Mouse (Mus musculus) erythroblast, embryonic 14.5 days (primary cell): Measurements from ENCODE around the gene Gcm1. TPM values are rescaled to one million over a fixed set of nuclear protein-coding genes. Genes with fewer than 3 reads are reported as not detected.
"Not testable (repeated sequence)": the region's sequence is repeated elsewhere in the genome, so short reads cannot be mapped to it uniquely, and the experiment has no call there.

ENCODE experiments used
- H3K27me3 ChIP-seq: 2 replicates; pipeline ENCODE4 v1.6.1; 2012; ENCODE audit warnings: inconsistent platforms; ENCODE audit not compliant: control insufficient read depth
- H3K36me3 ChIP-seq: 2 replicates; pipeline ENCODE4 v1.6.1; 2012; ENCODE audit warnings: mild to moderate bottlenecking, inconsistent platforms; ENCODE audit not compliant: control insufficient read depth
- H3K4me1 ChIP-seq: 2 replicates; pipeline ENCODE4 v1.6.1; 2012; ENCODE audit warnings: inconsistent platforms; ENCODE audit not compliant: control insufficient read depth
- H3K4me3 ChIP-seq: replicated peaks from 2 replicates; pipeline ENCODE3; 2012; ENCODE audit warnings: moderate library complexity, mild to moderate bottlenecking, inconsistent platforms
- H3K9me3 ChIP-seq: 2 replicates; pipeline ENCODE4 v1.6.1; 2012; ENCODE audit warnings: low read length, inconsistent platforms, mixed read lengths; ENCODE audit not compliant: control insufficient read depth
- GATA1 ChIP-seq: IDR thresholded peaks from 2 replicates; pipeline ENCODE4 v1.6.1; 2012; ENCODE audit warnings: low read length, inconsistent platforms, mixed read lengths
- TAL1 ChIP-seq: IDR thresholded peaks from 3 replicates; pipeline ENCODE4 v1.6.1; 2012; ENCODE audit warnings: low read length, inconsistent platforms, mixed read lengths
- polyA plus RNA-seq: library from polyadenylated mRNA; stranded (reverse); fragments of >175 nt; gene quantifications from 2 replicates; pipeline ENCODE4 v1.2.3, GENCODE M21; 2012

Gene Gcm1
- polyA plus RNA-seq, 1 experiment, result not detected

DNA sequence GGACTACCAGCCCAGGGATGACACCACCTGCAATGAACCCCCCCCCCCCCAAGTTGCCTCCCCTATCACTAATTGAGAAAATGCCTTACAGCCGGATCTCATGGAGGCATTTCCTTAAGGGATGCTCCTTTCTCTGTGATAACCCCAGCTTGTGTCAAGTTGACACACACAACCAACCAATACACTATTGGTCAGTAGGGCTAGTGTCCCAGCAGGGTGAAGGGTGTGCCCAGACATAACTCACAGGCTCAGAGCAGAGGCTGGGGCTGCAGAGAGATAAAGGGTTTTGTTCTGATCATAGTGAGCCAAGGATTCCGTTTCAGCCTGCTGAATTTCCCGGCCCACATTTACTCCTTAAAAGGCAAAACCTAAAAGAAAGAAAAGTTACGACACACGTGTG, 18.8 kb downstream of the Gcm1 start:
- no peaks in the 10 kb centered on the region for H3K4me1 ChIP-seq

GRCm38 (mm10) chr9:78071626-78072025, 19.9 kb downstream of the Gcm1 start:
- H3K9me3 ChIP-seq, result no peaks in the 10 kb centered on the region
- no peaks in the 10 kb centered on the region for H3K27me3 ChIP-seq
- H3K4me1 ChIP-seq, result no peaks in the 10 kb centered on the region
- TF ChIP-seq GATA1 (no peak), TAL1 (no peak)
- H3K4me3 ChIP-seq, result no peak overlapping the region
- H3K36me3 ChIP-seq, result no peaks in the 10 kb centered on the region

More for the DNA sequence above, 18.8 kb downstream of the Gcm1 start:
- Histone ChIP-seq H3K36me3 (no peaks in the 10 kb centered on the region), H3K4me3 (no peak overlapping the region), H3K9me3 (no peaks in the 10 kb centered on the region), H3K27me3 (no peaks in the 10 kb centered on the region)
- TF ChIP-seq GATA1, result no peak
- no peak for TF ChIP-seq TAL1

- H3K36me3 ChIP-seq, H3K27me3 ChIP-seq, H3K9me3 ChIP-seq, H3K4me1 ChIP-seq, H3K4me3 ChIP-seq: not testable (repeated sequence)
Measured at GRCm38 (mm10) chr9:78073291-78073690, 21.6 kb downstream of the Gcm1 start.

GRCm38 (mm10) chr9:78073713-78074340, 22.1 kb downstream of the Gcm1 start:
- Histone ChIP-seq H3K27me3 (no peaks in the 10 kb centered on the region), H3K36me3 (peaks cover 8% of the 10 kb centered on the region), H3K4me1 (no peaks in the 10 kb centered on the region), H3K4me3 (no peak overlapping the region), H3K9me3 (no peaks in the 10 kb centered on the region)
- TF ChIP-seq GATA1 (no peak), TAL1 (no peak)

DNA sequence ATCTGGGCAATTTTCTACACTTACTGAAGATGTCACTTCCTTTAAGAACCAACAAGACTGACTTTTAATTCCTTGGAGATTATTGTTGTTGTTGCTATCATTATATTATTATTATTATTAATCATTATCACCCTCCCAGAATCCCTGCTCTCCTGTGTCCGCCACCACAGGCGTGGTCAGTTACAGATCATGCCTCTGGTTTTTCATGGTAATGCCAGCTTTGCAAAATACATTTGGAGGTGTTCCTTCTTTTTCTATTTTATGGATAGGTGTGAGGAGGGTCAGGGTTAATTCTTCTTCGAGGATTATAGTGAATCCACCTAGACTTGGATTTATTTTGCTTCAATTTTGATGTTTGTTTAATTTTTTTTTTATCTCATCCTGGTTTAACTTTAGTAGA, 23.5 kb downstream of the Gcm1 start:
- no peaks in the 10 kb centered on the region for H3K27me3 ChIP-seq
- peaks cover 18% of the 10 kb centered on the region for H3K36me3 ChIP-seq
- no peaks in the 10 kb centered on the region for H3K4me1 ChIP-seq
- no peak overlapping the region for H3K4me3 ChIP-seq
- H3K9me3 ChIP-seq, result no peaks in the 10 kb centered on the region
- no peak for TF ChIP-seq GATA1
- no peak for TF ChIP-seq TAL1

DNA sequence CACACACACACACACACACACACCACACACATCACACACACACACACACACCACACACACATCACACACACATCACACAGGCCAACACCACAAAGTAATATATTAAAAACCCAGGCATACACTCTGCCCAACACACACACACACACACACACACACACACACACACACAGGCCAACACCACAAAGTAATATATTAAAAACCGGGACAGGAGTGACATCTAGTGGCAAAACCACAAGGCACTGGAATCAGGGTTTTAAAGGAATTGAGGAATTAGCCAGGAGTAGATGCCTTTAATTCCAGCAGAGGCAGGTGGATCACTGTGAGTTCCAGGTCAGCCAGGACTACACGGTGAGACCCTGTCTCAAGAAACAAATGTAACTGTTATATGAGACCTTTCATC, 26.5 kb downstream of the Gcm1 start:
- no peaks in the 10 kb centered on the region for H3K4me1 ChIP-seq

GRCm38 (mm10) chr9:78081835-78082234, 30.1 kb downstream of the Gcm1 start:
- Histone ChIP-seq H3K27me3 (no peaks in the 10 kb centered on the region), H3K4me3 (no peak overlapping the region), H3K36me3 (peaks cover 80% of the 10 kb centered on the region), H3K9me3 (no peaks in the 10 kb centered on the region), H3K4me1 (no peaks in the 10 kb centered on the region)
- no peak for TF ChIP-seq TAL1
- TF ChIP-seq GATA1, result no peak

More for the DNA sequence above, 26.5 kb downstream of the Gcm1 start:
- Histone ChIP-seq H3K9me3 (no peaks in the 10 kb centered on the region), H3K4me3 (no peak overlapping the region), H3K36me3 (peaks cover 44% of the 10 kb centered on the region), H3K27me3 (no peaks in the 10 kb centered on the region)
- TF ChIP-seq GATA1 (no peak), TAL1 (no peak)

DNA sequence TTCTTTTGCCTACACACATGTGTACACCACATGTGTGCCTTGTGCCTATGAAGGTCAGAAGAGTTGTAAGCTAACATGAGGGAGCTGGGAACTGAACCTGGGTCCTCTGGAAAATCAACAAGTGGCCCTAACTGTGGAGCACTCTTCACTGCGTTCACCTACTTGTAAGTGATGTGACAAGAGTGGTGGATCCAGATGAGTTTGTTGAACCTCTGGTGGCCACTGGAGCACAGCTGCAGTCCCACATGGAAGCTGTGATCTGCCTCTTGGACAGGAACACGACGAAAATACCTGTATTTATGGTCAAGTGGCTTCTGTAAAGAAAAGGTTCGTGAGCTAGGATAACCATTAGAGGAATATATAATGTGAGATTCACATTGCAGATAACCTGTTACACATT, 32.6 kb downstream of the Gcm1 start:
- no peaks in the 10 kb centered on the region for H3K4me1 ChIP-seq
- no peaks in the 10 kb centered on the region for H3K27me3 ChIP-seq
- TF ChIP-seq GATA1 (no peak), TAL1 (no peak)
- no peak overlapping the region for H3K4me3 ChIP-seq
- no peaks in the 10 kb centered on the region for H3K9me3 ChIP-seq
- peaks cover 96% of the 10 kb centered on the region for H3K36me3 ChIP-seq

DNA sequence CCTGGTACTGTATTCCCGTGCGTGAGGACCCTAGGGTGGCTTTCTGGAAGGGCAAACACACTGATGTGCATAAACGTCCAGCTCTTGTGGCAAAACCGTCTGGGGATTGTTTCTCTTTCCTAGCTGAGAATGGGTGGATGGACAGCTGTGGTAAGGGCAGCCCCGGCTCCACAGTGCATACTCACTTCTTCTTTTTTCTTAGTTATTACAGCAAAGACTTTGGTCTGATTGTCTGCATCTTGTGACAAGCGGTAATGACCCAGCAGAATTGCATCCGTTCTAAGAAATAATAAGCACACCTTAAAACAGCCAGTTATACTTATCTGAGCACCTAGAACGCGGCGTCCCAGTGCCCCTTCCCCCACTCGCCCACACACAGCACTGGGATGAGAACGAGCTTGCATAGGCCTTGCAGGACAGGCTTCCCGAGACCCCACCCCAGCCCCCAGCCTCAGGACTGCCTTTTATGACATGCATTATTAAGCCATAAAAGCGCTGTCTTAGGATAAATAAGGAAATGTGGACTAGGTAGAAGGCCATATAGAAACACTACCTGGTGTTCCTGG, 34.1 kb downstream of the Gcm1 start:
- no peak for TF ChIP-seq TAL1
- TF ChIP-seq GATA1, result no peak
- Histone ChIP-seq H3K4me1 (peaks cover 4% of the 10 kb centered on the region), H3K27me3 (no peaks in the 10 kb centered on the region), H3K9me3 (no peaks in the 10 kb centered on the region), H3K4me3 (no peak overlapping the region), H3K36me3 (peaks cover 96% of the 10 kb centered on the region)

DNA sequence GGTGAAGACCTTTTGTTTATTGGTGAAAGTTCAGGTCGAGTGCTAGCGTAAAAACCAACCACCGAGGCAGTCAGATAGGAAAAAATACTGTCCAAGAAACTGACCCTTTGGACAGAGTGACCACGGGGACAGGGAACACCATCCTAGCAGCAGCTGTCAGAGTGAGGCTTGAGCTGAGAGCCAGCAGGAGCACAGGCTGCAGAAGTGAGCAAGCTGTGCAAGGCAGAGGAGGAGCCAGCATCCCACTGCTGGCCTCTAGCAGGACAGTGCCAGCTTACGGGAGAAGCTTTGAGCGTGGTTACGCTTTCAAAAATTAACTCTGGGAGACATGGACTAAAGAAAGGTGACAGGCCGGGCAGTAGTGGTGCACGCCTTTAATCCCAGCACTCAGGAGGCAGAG, 36.0 kb downstream of the Gcm1 start:
- Histone ChIP-seq H3K36me3 (peaks cover 98% of the 10 kb centered on the region), H3K4me1 (peaks cover 5% of the 10 kb centered on the region), H3K4me3 (no peak overlapping the region), H3K27me3 (no peaks in the 10 kb centered on the region), H3K9me3 (no peaks in the 10 kb centered on the region)
- TF ChIP-seq TAL1 (no peak), GATA1 (no peak)
